Mouse (Mus musculus): ENCODE results near the gene Nin. TPM values are rescaled to one million over a fixed set of nuclear protein-coding genes. Genes with fewer than 3 reads are reported as not detected.

Nin gene
- total and polyA plus RNA-seq, 3 experiments, result 4.5 to 17.3 (median 13.7) TPM

- Histone ChIP-seq H3K27me3 (ENCODE audit: control insufficient read depth, insufficient read depth, low read length) (no peaks in the 10 kb centered on the region), H3K9ac (ENCODE audit: low read depth, low read length) (no peak overlapping the region), H3K27ac (no peak overlapping the region), H3K4me3 (no peak overlapping the region; the same call in 1 of the 2 replicates), H3K36me3 (ENCODE audit: control insufficient read depth, insufficient read depth, low read length) (no peaks in the 10 kb centered on the region), H3K79me2 (replicated peaks; ENCODE audit: control insufficient read depth, insufficient read depth, low read length) (no peaks in the 10 kb centered on the region; the same call in none of the 2 replicates), H3K4me1 (ENCODE audit: control insufficient read depth, insufficient read depth, low read length) (peaks cover 6% of the 10 kb centered on the region)
- intact Hi-C loops (cut with DNase I), result loop anchor here (2.0 to 5.0 kb wide), 2 partner anchors 35 to 43 kb away; no protein-coding TSS in a partner anchor
- WGBS, result 43% methylated on average over 6 of the region's 6 CpGs
- no peak for DNase-seq
- no peak for TF ChIP-seq CTCF (IDR thresholded peaks at IDR 0.05)
- TF ChIP-seq POLR2A (IDR thresholded peaks at IDR 0.05; ENCODE audit: insufficient read depth, low read depth, low read length), result no peak
- TF ChIP-seq EP300 (IDR thresholded peaks at IDR 0.05; ENCODE audit: insufficient read depth, low read depth, low read length), result no peak
These were observed 3.6 kb downstream of the Nin start for GRCm38 (mm10) chr12:70109921-70110320.

GRCm38 (mm10) chr12:70108104-70108503, 5.4 kb downstream of the Nin start:
- no peak overlapping the region for H3K27ac ChIP-seq
- no peaks in the 10 kb centered on the region; the same call in none of the 2 replicates for H3K79me2 ChIP-seq (replicated peaks; ENCODE audit: control insufficient read depth, insufficient read depth, low read length)
- peaks cover 7% of the 10 kb centered on the region for H3K4me1 ChIP-seq (ENCODE audit: control insufficient read depth, insufficient read depth, low read length)
- intact Hi-C loops (cut with DNase I), result no loop called here
- H3K27me3 ChIP-seq (ENCODE audit: control insufficient read depth, insufficient read depth, low read length), result no peaks in the 10 kb centered on the region
- WGBS, result 44% methylated on average over 2 of the region's 2 CpGs
- H3K4me3 ChIP-seq, result no peak overlapping the region
- TF ChIP-seq EP300 (IDR thresholded peaks at IDR 0.05; ENCODE audit: insufficient read depth, low read depth, low read length) (no peak), POLR2A (IDR thresholded peaks at IDR 0.05; ENCODE audit: insufficient read depth, low read depth, low read length) (no peak), CTCF (IDR thresholded peaks at IDR 0.05) (no peak)
- no peak for DNase-seq
- no peak overlapping the region for H3K9ac ChIP-seq (ENCODE audit: low read depth, low read length)
- no peaks in the 10 kb centered on the region for H3K36me3 ChIP-seq (ENCODE audit: control insufficient read depth, insufficient read depth, low read length)

DNA sequence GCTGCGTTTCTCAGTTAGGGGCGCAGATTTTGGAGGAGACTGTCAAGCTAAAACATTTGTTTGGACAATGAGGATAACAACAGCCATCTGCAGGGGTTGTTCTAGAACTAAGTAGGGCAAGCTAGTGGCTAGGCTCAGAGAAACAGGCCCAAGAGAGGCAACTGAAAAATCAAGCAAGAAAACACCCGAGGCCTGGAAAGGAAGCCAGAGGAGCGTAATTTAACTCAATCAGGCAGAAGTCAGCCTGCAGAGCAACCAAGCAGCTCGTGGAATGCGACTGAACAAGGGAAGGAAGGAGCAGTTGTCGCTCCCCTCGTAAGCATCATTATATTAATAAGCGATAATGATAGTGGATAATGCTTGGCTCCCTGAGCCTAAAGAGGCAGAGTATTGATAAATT, 7.0 kb downstream of the Nin start:
- H3K27ac ChIP-seq, result no peak overlapping the region
- peaks cover 8% of the 10 kb centered on the region for H3K4me1 ChIP-seq (ENCODE audit: control insufficient read depth, insufficient read depth, low read length)
- intact Hi-C loops (cut with DNase I), result no loop called here
- H3K36me3 ChIP-seq (ENCODE audit: control insufficient read depth, insufficient read depth, low read length), result no peaks in the 10 kb centered on the region
- DNase-seq, result no peak
- no peaks in the 10 kb centered on the region; the same call in none of the 2 replicates for H3K79me2 ChIP-seq (replicated peaks; ENCODE audit: control insufficient read depth, insufficient read depth, low read length)
- 60% methylated on average over 9 of the region's 9 CpGs for WGBS
- H3K9ac ChIP-seq (ENCODE audit: low read depth, low read length), result no peak overlapping the region
- no peaks in the 10 kb centered on the region for H3K27me3 ChIP-seq (ENCODE audit: control insufficient read depth, insufficient read depth, low read length)
- H3K4me3 ChIP-seq, result no peak overlapping the region
- no peak for TF ChIP-seq EP300 (IDR thresholded peaks at IDR 0.05; ENCODE audit: insufficient read depth, low read depth, low read length)
- TF ChIP-seq CTCF (IDR thresholded peaks at IDR 0.05), result no peak
- no peak for TF ChIP-seq POLR2A (IDR thresholded peaks at IDR 0.05; ENCODE audit: insufficient read depth, low read depth, low read length)

DNA sequence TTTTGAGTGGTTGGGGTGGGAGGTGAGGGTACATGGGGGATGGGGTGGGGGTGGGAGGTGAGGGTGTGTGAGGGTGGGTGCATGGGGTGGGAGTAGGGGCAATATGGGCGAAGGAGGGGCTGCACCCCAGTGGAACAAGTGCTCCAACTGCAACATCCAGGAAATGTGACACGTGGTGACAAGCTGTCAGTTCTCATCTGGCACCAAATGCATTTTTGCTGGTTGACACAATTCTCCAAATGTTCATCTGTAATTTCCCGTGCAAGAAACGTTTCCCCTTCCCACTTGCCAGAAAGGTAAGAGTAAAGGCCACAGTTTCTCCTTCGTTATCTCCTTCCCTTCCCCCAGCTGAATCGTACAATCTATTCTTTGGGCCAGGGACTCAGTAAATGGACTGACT, 7.6 kb downstream of the Nin start:
- DNase-seq, result no peak
- H3K27ac ChIP-seq, result no peak overlapping the region
- H3K4me1 ChIP-seq (ENCODE audit: control insufficient read depth, insufficient read depth, low read length), result peaks cover 8% of the 10 kb centered on the region
- no peaks in the 10 kb centered on the region for H3K36me3 ChIP-seq (ENCODE audit: control insufficient read depth, insufficient read depth, low read length)
- no peaks in the 10 kb centered on the region for H3K27me3 ChIP-seq (ENCODE audit: control insufficient read depth, insufficient read depth, low read length)
- no peaks in the 10 kb centered on the region; the same call in none of the 2 replicates for H3K79me2 ChIP-seq (replicated peaks; ENCODE audit: control insufficient read depth, insufficient read depth, low read length)
- intact Hi-C loops (cut with DNase I), result no loop called here
- WGBS, result 31% methylated on average over 6 of the region's 6 CpGs
- no peak overlapping the region for H3K9ac ChIP-seq (ENCODE audit: low read depth, low read length)
- TF ChIP-seq CTCF (IDR thresholded peaks at IDR 0.05), result no peak
- no peak for TF ChIP-seq EP300 (IDR thresholded peaks at IDR 0.05; ENCODE audit: insufficient read depth, low read depth, low read length)
- no peak for TF ChIP-seq POLR2A (IDR thresholded peaks at IDR 0.05; ENCODE audit: insufficient read depth, low read depth, low read length)
- H3K4me3 ChIP-seq, result no peak overlapping the region

DNA sequence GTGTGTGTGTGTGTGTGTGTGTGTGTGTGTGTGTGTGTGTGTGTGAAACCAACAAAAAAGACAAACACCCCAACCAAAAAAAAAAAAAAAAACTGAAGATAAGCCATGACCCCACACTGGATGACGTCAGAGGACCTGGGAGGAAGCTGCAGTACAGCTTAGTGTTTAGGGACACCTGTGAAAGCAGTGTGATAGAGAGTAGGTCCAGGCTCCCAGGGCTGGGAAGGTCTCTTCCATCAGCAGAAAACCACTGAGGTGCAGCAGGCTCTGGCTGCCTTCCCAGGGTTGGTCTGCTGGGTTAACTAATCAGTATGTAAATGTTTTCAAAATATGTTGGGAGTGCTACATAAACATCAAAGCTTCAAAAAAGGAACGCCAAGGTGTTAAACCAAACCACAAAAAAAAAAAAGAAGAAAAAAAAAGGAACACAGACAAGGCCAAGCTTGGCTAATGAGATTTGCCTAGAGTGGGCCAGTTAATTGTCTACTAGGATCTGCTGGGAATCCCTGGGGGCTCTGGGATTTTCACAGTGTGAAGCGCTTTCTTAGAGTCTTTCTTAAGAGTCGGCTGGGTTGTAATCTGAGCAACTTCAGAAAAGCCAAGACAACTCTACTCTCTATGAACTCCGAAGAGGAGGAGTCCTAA, 8.6 kb downstream of the Nin start:
- 60% methylated on average over 5 of the region's 5 CpGs for WGBS
- Histone ChIP-seq H3K36me3 (ENCODE audit: control insufficient read depth, insufficient read depth, low read length) (no peaks in the 10 kb centered on the region), H3K4me1 (ENCODE audit: control insufficient read depth, insufficient read depth, low read length) (peaks cover 5% of the 10 kb centered on the region), H3K79me2 (replicated peaks; ENCODE audit: control insufficient read depth, insufficient read depth, low read length) (no peaks in the 10 kb centered on the region; the same call in none of the 2 replicates), H3K27ac (no peak overlapping the region), H3K9ac (ENCODE audit: low read depth, low read length) (no peak overlapping the region), H3K27me3 (ENCODE audit: control insufficient read depth, insufficient read depth, low read length) (no peaks in the 10 kb centered on the region), H3K4me3 (no peak overlapping the region)
- intact Hi-C loops (cut with DNase I), result no loop called here
- TF ChIP-seq POLR2A (IDR thresholded peaks at IDR 0.05; ENCODE audit: insufficient read depth, low read depth, low read length), result no peak
- TF ChIP-seq EP300 (IDR thresholded peaks at IDR 0.05; ENCODE audit: insufficient read depth, low read depth, low read length), result no peak
- no peak for TF ChIP-seq CTCF (IDR thresholded peaks at IDR 0.05)
- no peak for DNase-seq

GRCm38 (mm10) chr12:70104199-70104598, 9.3 kb downstream of the Nin start:
- Histone ChIP-seq H3K9ac (ENCODE audit: low read depth, low read length) (no peak overlapping the region), H3K27ac (no peak overlapping the region), H3K79me2 (replicated peaks; ENCODE audit: control insufficient read depth, insufficient read depth, low read length) (no peaks in the 10 kb centered on the region; the same call in none of the 2 replicates), H3K36me3 (ENCODE audit: control insufficient read depth, insufficient read depth, low read length) (no peaks in the 10 kb centered on the region), H3K4me1 (ENCODE audit: control insufficient read depth, insufficient read depth, low read length) (peaks cover 5% of the 10 kb centered on the region), H3K27me3 (ENCODE audit: control insufficient read depth, insufficient read depth, low read length) (no peaks in the 10 kb centered on the region), H3K4me3 (no peak overlapping the region)
- 35% methylated on average over 4 of the region's 4 CpGs for WGBS
- no peak for DNase-seq
- intact Hi-C loops (cut with DNase I), result no loop called here
- TF ChIP-seq EP300 (IDR thresholded peaks at IDR 0.05; ENCODE audit: insufficient read depth, low read depth, low read length) (no peak), CTCF (IDR thresholded peaks at IDR 0.05) (no peak), POLR2A (IDR thresholded peaks at IDR 0.05; ENCODE audit: insufficient read depth, low read depth, low read length) (no peak)

Measured in heart, adult 2 months (tissue).